Mouse (Mus musculus): ENCODE data around the gene Olfr10.

Olfr10 gene

DNA sequence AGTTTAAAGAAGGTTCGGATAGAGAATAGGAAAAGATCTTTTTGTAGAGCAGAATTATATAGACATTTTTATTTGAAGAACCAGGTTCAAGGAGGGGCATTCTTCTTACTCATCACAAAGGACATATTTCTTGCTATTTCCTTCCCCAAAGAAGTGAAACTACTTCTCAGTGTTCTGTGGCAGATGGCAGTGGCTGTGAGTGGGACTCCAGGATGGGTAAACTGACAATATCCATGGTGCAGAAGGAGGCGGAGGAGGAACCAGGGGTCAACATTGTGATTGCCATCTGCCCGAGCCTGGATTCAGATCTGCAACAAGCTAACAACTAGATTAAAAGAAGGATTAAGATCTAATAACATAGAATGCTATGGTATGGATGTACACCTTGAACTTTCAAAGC, 22.2 kb downstream of the Olfr10 start:
- no peak for DNase-seq

DNA sequence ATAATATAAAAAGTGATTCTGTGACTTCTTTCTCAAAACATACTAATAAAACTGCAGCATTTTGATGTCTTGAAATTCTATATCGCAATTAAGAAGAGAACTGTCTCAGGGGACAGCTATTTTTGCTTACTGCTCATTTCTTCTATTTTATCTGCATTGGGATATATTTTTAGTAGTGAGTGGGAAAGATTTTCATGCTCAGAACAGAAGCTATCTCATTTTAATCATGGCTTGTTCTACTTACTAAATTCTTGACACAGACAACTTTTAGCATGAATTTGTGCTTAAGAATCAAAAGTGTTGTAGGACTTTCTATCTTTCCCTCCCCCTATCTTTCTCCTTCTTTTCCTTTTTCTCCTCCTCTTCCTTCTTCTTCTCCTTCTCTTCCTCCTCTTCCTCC, 25.1 kb downstream of the Olfr10 start:
- no peak for DNase-seq

DNA sequence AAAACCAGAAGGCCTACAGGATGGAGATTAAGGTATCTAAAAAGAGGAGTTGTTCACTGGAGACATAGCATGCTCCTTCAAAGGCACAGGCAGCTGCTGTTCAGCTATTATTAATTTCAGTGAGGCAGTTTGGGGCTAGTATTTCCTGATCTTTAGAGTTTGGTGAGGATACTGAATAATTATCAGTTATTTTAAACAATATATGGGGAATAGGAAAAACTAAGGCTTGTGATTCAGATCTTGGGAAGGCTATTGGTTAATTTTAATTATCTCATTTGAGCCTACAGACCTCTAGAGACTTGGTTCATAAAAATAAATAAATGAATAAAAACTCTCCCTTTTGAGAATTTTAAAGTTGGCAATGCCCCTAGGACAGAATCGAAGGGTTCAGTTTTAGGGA, 30.3 kb downstream of the Olfr10 start, which contains the start of gene Olfr1390:
TSS of gene Olfr1390 (plus strand) at position 301 of the 400 bp plus-strand sequence.
- DNase-seq, result no peak

GRCm38 (mm10) chr11:49337150-49337832, 32.8 kb downstream of the Olfr10 start:
- no peak for DNase-seq

All from lung, adult 18-20 months (tissue).